Mouse (Mus musculus) bone marrow, adult 2 months (tissue): ENCODE measurements around the gene Cbfa2t2.

Source experiments
- CTCF ChIP-seq: fragments of 200-500 bp; IDR thresholded peaks from 2 replicates; pipeline ENCODE4 v1.5.1; 2011; ENCODE audit warnings: low read length, control low read depth; ENCODE audit not compliant: control insufficient read depth, insufficient read depth
- POLR2A ChIP-seq: fragments of 200-500 bp; IDR thresholded peaks from 2 replicates; pipeline ENCODE4 v1.6.1; 2011; ENCODE audit warnings: low read depth, mild to moderate bottlenecking, control low read depth, low read length, borderline replicate concordance; ENCODE audit not compliant: control insufficient read depth

DNA sequence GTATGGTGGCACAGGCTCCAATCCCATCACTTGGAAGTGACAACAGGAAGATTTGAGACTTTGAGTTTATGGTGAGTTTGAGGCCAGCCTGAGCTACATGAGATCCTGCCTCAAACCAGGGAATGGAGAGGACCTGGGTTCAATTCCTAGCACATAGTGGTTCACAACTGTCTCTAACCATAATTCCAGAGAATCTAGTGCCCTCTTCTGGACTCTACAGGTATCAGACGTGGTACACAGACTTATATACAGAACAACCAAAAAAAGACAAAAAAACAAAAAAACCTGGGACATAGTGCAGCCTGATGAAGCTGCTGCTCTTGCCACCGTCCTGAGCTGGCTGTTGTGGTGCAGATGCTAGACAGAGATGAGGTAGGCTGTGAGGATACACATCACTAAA, 105.3 kb downstream of the Cbfa2t2 start:
- no peak for TF ChIP-seq CTCF
- TF ChIP-seq POLR2A: no peak
